Mouse (Mus musculus): Measurements from ENCODE around the gene Gp1bb.

Gp1bb gene

DNA sequence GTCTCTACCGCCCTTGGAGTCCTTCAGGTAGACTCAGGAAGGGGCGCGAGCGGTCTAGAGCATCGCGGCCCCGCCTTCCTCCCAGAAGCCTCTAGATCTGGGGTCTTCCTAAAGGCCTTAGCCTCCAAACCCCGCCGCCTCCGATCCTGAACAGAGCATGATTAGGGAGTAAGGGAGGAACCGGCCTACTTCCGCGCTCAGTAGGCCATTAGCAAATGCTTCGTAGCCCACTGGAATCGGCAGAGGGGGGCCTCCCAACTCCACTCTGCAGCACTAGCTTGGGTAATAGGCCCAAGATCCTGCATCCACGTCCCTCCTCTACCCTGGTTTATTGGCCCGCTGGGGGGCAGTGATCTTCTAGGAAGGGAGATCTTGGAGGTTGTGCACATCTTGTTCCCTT, at the start of gene Gp1bb:
Gp1bb (minus strand) TSS at position 385 of the 400 bp plus-strand sequence.
- DNase-seq (ENCODE audit: low spot score), result no peak

DNA sequence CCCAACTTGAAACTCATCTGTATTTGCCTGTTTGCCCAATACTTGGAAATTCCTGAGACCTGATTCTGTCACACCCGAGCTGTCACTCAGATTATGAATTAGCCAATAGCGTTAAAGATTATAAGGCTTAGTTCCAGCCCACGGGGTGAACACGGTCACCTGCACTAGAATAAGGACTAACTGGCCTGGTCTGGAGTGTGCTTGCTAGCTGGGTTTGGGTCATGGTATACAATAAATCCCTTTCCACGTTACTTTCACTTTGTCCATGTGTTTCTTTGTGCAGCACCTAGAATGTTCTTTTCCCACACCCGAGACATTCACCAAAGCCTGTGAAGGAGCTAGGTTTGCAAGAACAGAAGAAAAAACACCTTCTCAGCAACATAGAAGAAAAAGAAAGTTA, 47.7 kb upstream of the Gp1bb start:
- DNase-seq (ENCODE audit: low spot score), result no peak

DNA sequence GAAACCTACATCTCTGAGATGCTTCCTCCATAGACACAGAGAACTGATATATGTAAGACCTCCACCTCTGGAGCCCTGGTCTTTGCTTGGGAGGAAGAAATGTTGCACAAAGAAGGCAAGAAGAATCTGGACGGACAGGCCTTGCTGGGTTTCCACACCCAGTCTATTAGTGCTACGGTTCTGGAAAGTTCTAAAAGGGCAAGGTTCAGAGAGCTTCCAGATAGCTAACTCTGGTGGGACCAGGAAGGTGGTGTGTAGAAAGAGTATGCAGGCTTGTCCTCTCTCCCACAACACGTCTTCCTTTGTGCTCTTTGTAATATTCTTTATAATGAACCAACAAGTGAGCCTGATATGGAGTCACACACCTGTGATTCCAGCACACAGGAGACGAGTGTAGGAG, 36.4 kb upstream of the Gp1bb start:
- no peak for DNase-seq (ENCODE audit: low spot score)

DNA sequence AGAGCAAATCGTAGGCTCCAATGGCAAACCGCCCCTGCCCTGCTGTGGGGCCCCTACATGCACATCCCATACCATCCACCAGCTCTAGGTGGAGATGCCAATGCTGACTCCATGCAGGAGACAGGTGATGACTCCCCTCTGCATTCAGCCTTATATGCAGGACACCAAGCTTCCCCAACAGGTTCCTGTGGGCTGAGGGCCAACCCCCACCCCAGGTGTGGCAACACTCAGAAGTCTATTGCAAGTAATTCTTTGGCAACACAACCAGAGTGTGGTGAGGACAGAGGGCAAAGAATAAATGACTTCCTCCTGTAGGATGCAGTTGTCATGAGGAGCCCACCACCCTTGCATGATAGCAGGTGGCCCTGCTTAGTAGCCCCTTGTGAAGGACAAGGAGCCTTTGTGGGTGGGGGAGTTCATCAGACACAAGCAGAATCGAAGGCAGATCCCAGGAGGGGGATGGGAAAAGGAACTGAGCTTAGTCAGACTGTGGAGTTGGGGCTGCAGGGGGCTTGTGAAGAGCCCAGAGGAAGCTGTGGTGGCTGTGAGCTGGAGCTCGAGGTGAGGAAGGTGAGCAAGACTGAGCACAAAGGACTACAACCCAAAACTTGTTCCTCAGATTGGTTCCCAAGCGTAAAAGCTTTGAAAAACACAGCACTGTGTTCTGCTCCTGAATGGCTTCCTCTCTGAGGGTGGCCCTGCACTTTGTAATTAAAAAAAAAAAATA, 33.3 kb upstream of the Gp1bb start:
- no peak for DNase-seq (ENCODE audit: low spot score)

DNA sequence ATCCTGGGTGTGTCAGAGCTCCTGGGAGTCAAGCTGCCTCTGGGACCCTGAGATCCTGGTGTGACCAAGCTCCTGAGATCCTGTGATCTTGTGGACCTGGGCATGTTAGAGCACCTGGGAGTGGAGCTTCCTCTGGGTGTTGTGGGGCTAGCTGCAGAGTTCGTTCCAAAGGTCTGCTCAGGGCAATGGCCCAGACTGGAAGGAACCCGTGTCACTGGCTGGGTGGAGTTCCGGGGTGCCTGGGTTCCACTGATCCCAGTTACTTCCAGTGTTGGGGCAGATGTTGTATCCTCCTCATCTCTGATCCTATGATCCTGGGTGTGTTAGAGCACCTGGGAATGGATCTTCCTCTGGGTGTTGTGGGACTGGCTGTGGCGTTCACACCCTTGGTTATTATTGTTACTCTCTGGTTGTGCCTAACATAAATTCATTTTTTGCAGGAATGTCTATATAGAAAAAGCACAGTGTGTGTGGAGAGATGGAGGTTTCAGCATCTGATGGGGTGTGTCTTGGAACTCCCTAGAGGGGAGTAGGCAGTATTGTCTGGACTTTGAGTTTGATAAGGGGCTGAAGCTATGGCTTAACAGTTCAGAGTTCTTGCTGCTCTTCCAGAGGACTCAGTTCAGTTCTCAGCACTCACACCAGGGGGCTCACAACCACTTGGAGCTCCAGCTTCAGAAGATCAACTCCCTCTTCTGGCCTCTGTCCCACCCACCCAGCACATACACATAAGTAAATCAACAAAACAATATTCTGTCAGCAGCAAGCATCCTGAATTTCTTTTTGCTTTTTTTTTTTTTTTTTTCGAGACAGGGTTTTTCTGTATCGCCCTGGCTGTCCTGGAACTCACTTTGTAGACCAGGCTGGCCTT, 31.3 kb upstream of the Gp1bb start:
- no peak for DNase-seq (ENCODE audit: low spot score)

DNA sequence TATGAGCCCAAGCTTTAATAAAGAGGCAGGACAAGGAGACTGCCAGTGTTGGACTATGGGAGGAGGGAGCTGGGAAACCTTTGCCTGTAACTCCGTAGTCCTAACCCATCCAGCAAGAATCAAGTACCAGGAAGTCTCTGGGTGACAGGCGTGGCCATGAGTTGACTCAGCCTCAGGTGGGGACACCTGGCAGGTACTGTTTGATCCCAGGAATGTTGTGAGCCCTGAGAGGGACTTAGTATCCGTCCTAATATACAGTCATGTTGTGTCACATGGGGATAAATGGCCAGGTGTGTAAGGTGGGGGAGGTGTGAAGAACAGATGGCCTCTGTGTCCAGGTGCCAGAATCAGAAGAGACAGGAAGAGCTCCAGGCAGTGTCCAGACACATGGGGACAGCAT, 26.9 kb upstream of the Gp1bb start:
- no peak for DNase-seq (ENCODE audit: low spot score)

DNA sequence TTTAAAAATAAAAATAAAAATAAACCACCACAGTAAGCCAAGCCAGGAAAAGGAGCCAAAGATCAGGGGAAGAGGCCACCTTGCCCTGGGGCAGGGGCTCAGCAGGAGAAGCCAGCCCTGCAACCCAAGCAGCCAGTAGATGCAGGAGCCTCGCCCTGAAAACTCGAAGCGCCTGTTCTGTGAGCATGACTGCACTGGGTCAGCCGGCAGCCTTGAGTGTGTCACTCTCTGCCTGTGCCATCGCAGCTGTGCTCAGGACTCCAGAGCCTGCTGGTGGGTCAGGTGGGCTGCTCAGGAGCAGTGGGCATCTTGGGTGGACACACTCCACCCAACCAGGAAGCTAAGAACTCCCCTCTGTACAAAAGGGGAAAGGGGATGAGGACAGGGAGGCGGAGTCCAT, 23.1 kb upstream of the Gp1bb start:
- no peak for DNase-seq (ENCODE audit: low spot score)

DNA sequence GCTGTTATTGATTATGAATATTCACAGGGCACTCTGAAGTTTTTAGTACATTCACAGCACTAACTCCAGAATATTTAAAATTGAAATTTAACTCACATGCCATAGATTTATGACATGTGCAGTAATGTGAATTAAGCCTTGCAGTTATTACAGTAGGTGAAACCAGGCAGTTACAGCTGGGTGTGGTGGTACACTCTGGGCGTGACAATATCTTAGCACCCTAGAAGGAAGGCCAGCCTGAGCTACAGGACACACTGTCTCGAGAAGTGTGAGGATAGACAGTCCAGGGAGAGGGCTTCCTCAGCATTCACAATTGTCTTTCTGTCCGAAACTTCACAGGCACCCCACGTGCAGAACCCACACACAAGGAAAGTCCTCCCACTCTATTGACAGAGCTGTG, 22.3 kb upstream of the Gp1bb start:
- DNase-seq (ENCODE audit: low spot score), result no peak

DNA sequence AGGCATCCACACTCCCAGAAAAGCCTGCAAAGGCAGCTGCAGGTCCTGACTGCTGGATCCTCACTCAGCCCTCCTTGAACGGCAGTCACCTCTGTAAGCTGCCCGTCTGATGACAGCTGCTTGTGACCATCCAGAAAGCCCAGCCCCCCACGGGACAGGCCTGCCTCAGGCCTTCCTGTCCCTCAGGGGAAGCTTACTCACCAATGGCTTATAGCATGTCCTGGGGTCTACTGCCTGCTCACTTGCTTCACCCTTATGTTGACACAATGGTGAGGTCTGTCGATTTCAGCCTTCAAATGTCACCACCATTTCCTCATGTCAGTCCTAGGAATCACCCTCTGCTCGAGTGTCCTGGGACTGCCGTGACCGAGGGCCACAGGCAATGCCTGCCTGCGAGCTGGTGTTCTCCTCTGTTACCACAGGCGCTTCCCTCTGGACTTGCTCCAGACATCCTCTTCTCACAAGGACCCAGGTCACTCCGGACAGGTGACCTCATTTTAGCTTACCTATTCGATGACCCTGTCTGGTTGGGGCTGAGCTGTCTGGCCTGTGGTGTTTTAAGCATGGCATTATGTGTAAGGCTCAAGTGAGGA, 21.3 kb upstream of the Gp1bb start:
- no peak for DNase-seq (ENCODE audit: low spot score)

DNA sequence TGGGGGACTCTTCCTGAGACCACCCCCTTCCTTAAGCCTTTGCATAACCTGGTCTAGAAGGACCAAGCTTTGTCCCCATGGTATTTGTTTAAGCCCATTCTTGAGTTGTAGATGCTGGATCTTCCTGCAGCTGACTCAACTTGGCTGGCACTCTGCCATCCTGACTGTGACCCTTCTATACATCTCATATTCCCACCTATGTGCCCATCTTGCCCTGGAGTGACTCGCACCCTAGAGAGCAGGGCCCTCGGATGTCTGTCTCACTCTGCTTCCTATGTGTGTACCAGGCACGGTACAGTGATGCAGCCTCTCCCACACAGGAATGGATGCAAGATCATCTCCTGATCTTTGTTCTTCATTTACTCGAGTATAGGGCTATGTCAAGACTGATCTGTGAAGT, 20.7 kb upstream of the Gp1bb start:
- no peak for DNase-seq (ENCODE audit: low spot score)

DNA sequence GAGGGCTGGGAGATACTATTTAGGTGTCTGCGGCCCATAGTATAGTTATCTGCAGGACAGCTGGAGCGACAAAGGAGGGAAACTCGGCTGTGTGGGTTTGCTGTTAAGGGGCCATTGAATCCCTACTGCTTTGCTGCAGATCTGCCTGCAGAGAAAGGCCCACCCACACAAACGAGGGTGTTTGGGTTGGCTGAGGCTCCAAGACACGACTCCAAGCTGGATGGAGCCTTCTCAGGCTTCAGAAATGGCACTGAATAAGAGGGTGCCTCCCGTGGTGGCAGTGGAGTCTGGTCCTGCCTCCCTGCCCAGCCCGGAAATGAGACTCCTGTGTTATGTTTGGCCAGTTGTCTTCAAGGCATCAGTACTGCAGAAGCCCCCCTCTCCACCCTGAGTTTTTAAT, 20.1 kb upstream of the Gp1bb start:
- DNase-seq (ENCODE audit: low spot score), result no peak

DNA sequence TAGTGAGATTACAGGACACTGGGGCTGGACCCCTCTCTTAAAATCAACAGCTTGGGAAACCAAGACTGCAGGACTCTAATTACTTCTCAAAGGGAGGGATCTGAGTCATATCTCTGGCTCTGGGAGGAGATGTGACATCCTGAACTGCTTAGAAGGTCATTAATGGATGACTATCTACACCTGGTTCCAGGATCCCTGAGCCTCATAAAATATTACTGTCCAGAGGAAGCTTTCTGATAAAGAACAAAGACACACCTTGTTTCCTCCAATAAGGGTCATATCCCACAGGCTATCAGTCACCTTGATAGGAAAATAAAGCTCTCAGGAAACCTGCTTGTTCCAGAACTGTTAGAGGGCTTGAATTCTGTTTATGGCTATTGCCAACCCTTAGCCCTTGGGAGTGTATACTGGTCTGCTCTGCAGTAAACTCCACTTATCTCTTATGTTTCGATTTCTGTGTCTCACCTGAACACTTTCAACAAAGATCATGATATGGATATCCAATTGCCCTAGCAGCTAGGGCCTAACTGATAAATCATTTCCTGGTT, 17.3 kb upstream of the Gp1bb start:
- no peak for DNase-seq (ENCODE audit: low spot score)

DNA sequence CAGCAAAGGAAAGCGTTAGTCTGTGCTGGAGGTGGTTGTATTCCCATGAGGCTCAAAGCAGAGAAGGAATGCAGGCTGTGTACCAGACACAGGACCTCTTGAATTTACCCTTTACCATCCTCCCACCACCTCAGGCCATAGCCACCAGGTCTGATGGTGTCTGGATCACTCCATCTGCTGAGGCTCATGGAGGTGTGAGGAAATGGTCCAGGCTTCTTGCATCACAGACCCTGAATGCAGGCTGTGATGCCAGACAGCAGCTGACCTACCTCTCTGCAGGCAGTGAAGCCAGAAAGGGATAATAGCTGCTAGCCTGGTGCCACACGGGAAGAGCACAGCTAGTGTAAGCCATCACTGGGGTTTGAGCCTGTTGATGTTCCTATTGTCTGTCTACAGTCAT, 16.2 kb upstream of the Gp1bb start:
- DNase-seq (ENCODE audit: low spot score), result no peak

DNA sequence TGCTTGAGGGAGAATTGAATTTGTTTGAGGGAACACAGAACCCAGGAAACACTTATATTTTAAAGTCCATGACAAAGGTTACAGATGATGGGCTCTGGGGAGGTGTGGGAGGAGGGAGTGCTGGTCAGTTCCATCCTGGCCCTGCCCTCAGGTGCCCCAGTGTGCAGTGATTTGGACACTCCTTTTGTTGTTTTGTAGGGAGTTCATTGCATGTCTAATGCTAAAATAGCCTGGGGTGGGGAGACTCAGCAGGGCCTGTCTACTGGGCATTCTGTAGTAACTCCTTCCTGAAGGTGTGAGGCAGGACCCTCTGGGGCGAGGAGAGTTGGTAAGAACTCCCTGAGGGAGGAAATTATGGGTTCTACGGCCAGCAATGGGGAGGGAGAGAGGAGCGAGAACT, 14.6 kb upstream of the Gp1bb start:
- DNase-seq (ENCODE audit: low spot score), result no peak

DNA sequence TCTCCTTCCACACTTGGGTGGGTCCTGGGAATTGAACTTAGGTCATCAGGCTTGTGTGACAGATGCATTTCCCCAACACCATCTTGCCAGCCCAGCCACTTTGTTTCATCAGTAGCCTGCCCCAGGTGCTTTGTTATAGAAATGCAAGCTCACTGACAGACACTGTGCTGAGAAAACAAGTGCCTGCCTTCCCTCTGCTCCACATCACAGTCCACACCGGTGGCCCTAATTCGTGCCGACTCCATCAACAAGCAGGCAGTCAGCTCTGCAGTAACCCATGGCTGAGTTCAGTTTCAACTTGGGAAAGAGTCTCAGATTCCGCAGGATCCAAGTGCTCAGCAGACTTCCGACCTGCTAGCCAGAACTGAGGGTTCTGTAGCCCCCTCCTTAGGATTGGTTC, 14.2 kb upstream of the Gp1bb start:
- DNase-seq (ENCODE audit: low spot score), result no peak

DNA sequence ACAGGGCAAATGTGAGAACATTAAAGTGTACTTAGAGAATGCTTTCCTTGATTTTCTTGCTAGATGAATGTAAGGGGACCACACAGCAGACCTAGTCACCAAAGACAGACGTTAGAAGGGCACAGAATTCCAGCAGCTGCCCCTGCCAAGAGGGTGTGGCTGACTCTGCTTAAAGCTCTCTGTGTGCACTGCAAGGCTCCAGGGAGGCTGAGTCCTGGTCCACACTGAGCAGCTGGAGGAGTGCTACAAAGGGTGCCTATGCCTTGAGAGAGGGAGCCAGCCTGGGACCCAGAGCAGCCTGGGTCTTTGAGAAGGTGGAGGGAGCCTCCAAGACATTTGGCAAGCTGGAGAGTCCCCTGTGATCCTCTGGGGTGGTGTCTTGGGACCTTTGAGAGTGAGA, 11.1 kb upstream of the Gp1bb start:
- no peak for DNase-seq (ENCODE audit: low spot score)

DNA sequence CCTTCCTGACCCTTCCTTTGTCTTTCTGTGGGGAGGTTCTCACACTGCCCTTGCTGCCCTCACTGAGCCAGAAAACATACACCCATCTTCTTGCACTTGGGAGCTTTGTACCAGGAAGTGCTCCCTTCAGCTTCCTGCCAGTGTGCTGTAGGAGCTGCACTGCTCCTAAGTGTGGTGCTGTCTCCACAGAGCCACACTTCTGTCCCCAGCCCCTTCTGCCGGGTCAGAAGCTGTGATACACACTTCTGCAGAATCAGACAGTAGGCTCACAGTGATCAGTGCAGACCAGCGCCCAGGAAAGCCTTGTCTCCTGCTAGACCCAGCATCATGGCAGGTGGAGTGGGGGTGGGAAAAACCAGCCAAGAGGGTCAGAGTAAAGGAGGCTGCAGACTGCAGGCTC, 10.6 kb upstream of the Gp1bb start:
- no peak for DNase-seq (ENCODE audit: low spot score)

DNA sequence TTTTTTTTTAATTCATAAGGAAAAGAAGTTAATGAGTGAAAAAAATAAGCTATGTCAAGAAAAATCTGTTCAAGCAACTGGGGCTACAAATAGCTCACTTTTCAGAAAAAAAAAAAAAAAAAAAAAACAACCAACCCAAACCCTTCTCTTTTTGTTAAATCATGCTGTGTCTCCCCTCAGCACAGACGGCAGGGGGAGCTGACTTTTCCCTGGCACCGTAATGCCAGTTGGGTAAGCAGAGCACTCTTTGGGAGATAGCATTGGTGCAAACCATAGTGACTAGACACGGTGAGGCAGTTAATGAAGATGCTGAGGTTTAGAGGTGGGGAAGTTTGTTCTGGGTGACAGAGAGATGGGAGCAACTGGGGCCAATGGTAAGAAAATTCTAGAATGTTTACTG, 9.9 kb upstream of the Gp1bb start:
- DNase-seq (ENCODE audit: low spot score), result no peak

DNA sequence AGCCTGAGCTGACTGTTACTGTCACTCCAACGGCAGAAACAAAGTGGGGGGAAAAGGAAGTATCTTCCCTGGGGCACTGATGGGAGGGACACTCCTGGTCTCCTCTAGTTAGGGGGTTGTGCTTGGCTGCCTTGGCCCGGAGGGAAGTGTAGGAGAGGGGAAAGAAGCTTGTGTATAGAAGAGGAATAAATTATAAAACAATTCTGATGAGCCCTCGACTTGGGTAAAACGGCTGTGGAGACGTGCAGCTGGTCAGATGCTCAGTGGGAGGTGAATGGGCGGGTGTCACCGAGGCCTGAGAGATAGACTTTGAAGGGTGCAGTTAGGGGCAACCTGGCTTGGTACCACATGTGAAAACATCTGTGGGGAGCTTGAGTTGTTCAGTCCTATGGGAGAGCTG, 8.9 kb upstream of the Gp1bb start:
- DNase-seq (ENCODE audit: low spot score), result no peak

DNA sequence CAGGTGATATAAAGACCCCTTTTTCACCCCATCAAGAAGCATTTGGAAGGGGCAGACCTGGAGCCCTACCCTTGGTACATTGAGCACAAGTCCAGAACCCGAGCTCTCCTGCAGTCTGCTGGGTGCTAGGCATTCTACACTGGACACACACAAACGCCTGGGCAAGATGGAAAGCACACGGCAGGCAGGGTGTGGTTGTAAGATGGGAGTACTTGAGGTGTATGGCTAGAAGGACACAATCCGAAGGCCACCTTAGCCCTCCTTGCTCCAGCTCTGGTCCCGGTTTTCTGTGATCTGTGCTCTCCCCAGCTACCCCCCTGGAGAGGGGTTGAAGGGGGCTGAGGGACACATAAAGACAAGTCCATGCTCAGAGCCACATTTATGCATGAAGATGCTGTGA, 8.1 kb upstream of the Gp1bb start:
- no peak for DNase-seq (ENCODE audit: low spot score)

DNA sequence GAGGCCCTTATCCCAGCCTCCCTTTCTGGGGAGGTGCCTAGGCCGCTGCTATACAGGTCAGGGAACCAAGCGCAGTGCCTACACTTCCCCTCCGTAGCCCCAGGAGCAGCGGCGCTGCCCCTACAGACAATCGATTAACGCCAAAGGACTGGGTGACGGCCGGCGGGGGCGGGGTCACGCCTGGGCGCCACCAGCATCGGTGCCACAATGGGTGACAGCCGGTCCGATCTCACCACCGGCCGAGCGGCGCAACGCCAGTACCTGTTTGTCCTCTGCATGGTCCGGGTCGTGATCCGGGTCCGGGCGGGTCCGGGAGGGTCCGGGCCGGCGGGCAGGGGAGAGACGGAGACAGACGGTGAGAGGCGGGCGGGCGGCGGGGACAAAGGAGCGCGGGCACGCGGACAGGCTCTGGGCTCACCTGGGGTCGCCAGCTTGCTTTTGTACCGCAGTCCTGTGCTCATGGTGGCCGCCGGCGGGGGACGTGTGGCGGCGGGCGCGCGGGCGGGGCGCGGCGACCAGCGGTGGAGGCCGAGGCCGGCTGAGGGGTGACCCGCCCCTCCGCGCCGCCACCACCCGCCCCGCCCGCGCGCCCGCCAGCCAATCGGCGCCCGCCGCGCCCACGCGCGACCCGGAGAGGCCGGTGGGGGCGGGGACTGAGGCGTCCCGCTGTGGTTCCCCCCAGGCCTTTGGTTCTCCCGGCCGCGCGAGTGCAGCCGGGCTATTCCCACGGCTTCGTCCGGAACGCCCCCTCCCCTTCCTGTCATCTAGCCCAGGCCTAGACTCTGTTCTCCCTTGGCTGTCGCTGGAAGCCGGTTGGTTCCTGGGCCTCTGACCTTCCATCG, 7.4 kb upstream of the Gp1bb start, which contains the start of gene Sept5:
Sept5 (minus strand) TSS at position 565 of the 842 bp plus-strand sequence.
- DNase-seq (ENCODE audit: low spot score), result peak; percentile 33

DNA sequence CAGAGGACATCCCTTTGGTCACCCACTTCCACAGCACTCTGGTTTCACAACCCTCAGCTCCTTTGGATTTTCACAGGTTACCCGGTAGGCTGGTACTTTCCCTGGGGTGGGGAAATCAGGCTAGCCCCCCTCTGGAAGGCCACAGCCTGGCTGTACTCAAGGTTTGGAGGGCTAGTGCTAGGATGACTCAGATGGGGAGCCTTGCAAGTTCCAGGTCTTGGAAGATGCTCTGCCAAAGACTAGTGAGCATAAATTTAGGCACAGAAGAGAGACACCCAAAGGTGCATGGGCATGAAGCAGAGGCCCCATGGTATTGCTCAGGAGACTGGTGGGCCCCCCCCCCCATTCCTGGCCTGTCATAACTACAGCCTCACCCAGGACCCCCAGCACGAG, 6.7 kb upstream of the Gp1bb start:
- DNase-seq (ENCODE audit: low spot score), result no peak
